Mouse (Mus musculus): ENCODE results near the gene Setd1a. TPM values are rescaled to one million over a fixed set of nuclear protein-coding genes. Genes with fewer than 3 reads are reported as not detected.

The Setd1a gene
- polyA plus RNA-seq, 1 experiment from 2014 or later = 25.5 TPM

- no peak overlapping the region for H3K4me2 ChIP-seq
- peaks cover 17% of the 10 kb centered on the region for H3K4me1 ChIP-seq
- no peak overlapping the region for H3K9ac ChIP-seq
- ATAC-seq (ENCODE audit: low FRiP score) = no peak
- H3K36me3 ChIP-seq (replicated peaks) = peaks cover 76% of the 10 kb centered on the region
- no peaks in the 10 kb centered on the region for H3K27me3 ChIP-seq
- 0 out of 2 replicates have a peak overlapping the region, but pooled peaks have one; percentile 4 for H3K4me3 ChIP-seq (replicated peaks)
- no peak overlapping the region for H3K27ac ChIP-seq
- WGBS = 88% methylated on average over 19 of the region's 19 CpGs
- H3K9me3 ChIP-seq = no peaks in the 10 kb centered on the region
Observed at GRCm38 (mm10) chr7:127750131-127751127, 26.0 kb upstream of the Setd1a start.

- Histone ChIP-seq H3K9ac (no peak overlapping the region), H3K4me2 (no peak overlapping the region), H3K4me1 (peaks cover 17% of the 10 kb centered on the region), H3K27ac (no peak overlapping the region), H3K9me3 (no peaks in the 10 kb centered on the region), H3K4me3 (replicated peaks) (no peak overlapping the region), H3K36me3 (replicated peaks) (peaks cover 88% of the 10 kb centered on the region), H3K27me3 (no peaks in the 10 kb centered on the region)
- ATAC-seq (ENCODE audit: low FRiP score) = no peak
- 92% methylated on average over 5 of the region's 5 CpGs for WGBS
Observed at GRCm38 (mm10) chr7:127751619-127752018, 24.9 kb upstream of the Setd1a start.

- Histone ChIP-seq H3K27ac (no peak overlapping the region), H3K4me2 (no peak overlapping the region), H3K27me3 (no peaks in the 10 kb centered on the region), H3K4me3 (replicated peaks) (no peak overlapping the region), H3K9ac (no peak overlapping the region), H3K4me1 (peaks cover 16% of the 10 kb centered on the region), H3K36me3 (replicated peaks) (peaks cover 92% of the 10 kb centered on the region), H3K9me3 (no peaks in the 10 kb centered on the region)
- ATAC-seq (ENCODE audit: low FRiP score) = no peak
- 95% methylated on average over 27 of the region's 27 CpGs for WGBS
Observed at GRCm38 (mm10) chr7:127752069-127752468, 24.4 kb upstream of the Setd1a start.

GRCm38 (mm10) chr7:127753158-127753557, 23.3 kb upstream of the Setd1a start:
- H3K27me3 ChIP-seq = no peaks in the 10 kb centered on the region
- no peaks in the 10 kb centered on the region for H3K9me3 ChIP-seq
- H3K9ac ChIP-seq = no peak overlapping the region
- no peak overlapping the region for H3K4me3 ChIP-seq (replicated peaks)
- ATAC-seq (ENCODE audit: low FRiP score) = no peak
- peaks cover 6% of the 10 kb centered on the region for H3K4me1 ChIP-seq
- H3K4me2 ChIP-seq = no peak overlapping the region
- peaks cover 100% of the 10 kb centered on the region for H3K36me3 ChIP-seq (replicated peaks)
- no peak overlapping the region for H3K27ac ChIP-seq
- WGBS = 72% methylated on average over 5 of the region's 5 CpGs

GRCm38 (mm10) chr7:127753741-127754140, 22.7 kb upstream of the Setd1a start:
- Histone ChIP-seq H3K36me3 (replicated peaks) (peaks cover 100% of the 10 kb centered on the region), H3K9ac (no peak overlapping the region), H3K4me3 (replicated peaks) (no peak overlapping the region), H3K27me3 (no peaks in the 10 kb centered on the region), H3K9me3 (no peaks in the 10 kb centered on the region), H3K4me1 (peaks cover 3% of the 10 kb centered on the region; the same call in 1 of the 2 replicates), H3K27ac (no peak overlapping the region), H3K4me2 (no peak overlapping the region)
- 92% methylated on average over 7 of the region's 7 CpGs for WGBS
- no peak for ATAC-seq (ENCODE audit: low FRiP score)

- H3K9me3 ChIP-seq = no peaks in the 10 kb centered on the region
- 79% methylated on average over 6 of the region's 6 CpGs for WGBS
- no peak for ATAC-seq (ENCODE audit: low FRiP score)
- H3K4me3 ChIP-seq (replicated peaks) = no peak overlapping the region
- no peaks in the 10 kb centered on the region; the same call in 1 of the 2 replicates for H3K4me1 ChIP-seq
- no peak overlapping the region for H3K4me2 ChIP-seq
- H3K36me3 ChIP-seq (replicated peaks) = peaks cover 85% of the 10 kb centered on the region
- H3K27me3 ChIP-seq = no peaks in the 10 kb centered on the region
- H3K27ac ChIP-seq = peak overlapping the region; percentile 5; the same call in 1 of the 2 replicates
- no peak overlapping the region for H3K9ac ChIP-seq
Observed at GRCm38 (mm10) chr7:127759716-127760115, 16.8 kb upstream of the Setd1a start.

- no peaks in the 10 kb centered on the region for H3K9me3 ChIP-seq
- no peak overlapping the region for H3K9ac ChIP-seq
- no peak for ATAC-seq (ENCODE audit: low FRiP score)
- H3K4me1 ChIP-seq = no peaks in the 10 kb centered on the region
- 96% methylated on average over 3 of the region's 3 CpGs for WGBS
- H3K4me3 ChIP-seq (replicated peaks) = no peak overlapping the region
- no peak overlapping the region for H3K4me2 ChIP-seq
- H3K27me3 ChIP-seq = no peaks in the 10 kb centered on the region
- peaks cover 85% of the 10 kb centered on the region for H3K36me3 ChIP-seq (replicated peaks)
- no peak overlapping the region for H3K27ac ChIP-seq
Observed at GRCm38 (mm10) chr7:127760478-127760877, 16.0 kb upstream of the Setd1a start.

- Histone ChIP-seq H3K4me2 (no peak overlapping the region), H3K27me3 (no peaks in the 10 kb centered on the region), H3K27ac (no peak overlapping the region), H3K36me3 (replicated peaks) (peaks cover 85% of the 10 kb centered on the region), H3K9me3 (no peaks in the 10 kb centered on the region), H3K9ac (no peak overlapping the region), H3K4me3 (replicated peaks) (no peak overlapping the region), H3K4me1 (no peaks in the 10 kb centered on the region)
- 52% methylated on average over 7 of the region's 7 CpGs for WGBS
- ATAC-seq (ENCODE audit: low FRiP score) = no peak
Observed at GRCm38 (mm10) chr7:127761026-127761425, 15.4 kb upstream of the Setd1a start.

GRCm38 (mm10) chr7:127763642-127764041, 12.8 kb upstream of the Setd1a start:
- H3K36me3 ChIP-seq (replicated peaks) = peaks cover 83% of the 10 kb centered on the region
- H3K27ac ChIP-seq = no peak overlapping the region
- no peak overlapping the region for H3K4me3 ChIP-seq (replicated peaks)
- no peak overlapping the region for H3K4me2 ChIP-seq
- 90% methylated on average over 4 of the region's 4 CpGs for whole genome bisulfite sequencing
- no peaks in the 10 kb centered on the region for H3K27me3 ChIP-seq
- ATAC-seq (ENCODE audit: low FRiP score) = no peak
- H3K4me1 ChIP-seq = peaks cover 7% of the 10 kb centered on the region
- no peak overlapping the region for H3K9ac ChIP-seq
- H3K9me3 ChIP-seq = no peaks in the 10 kb centered on the region

- no peak overlapping the region for H3K9ac ChIP-seq
- no peak overlapping the region for H3K4me2 ChIP-seq
- H3K4me3 ChIP-seq (replicated peaks) = no peak overlapping the region
- 93% methylated on average over 2 of the region's 2 CpGs for WGBS
- peaks cover 28% of the 10 kb centered on the region for H3K4me1 ChIP-seq
- no peaks in the 10 kb centered on the region for H3K9me3 ChIP-seq
- no peak overlapping the region for H3K27ac ChIP-seq
- H3K36me3 ChIP-seq (replicated peaks) = peaks cover 69% of the 10 kb centered on the region
- ATAC-seq (ENCODE audit: low FRiP score) = no peak
- H3K27me3 ChIP-seq = no peaks in the 10 kb centered on the region
Observed at GRCm38 (mm10) chr7:127765756-127766155, 10.7 kb upstream of the Setd1a start.

- no peaks in the 10 kb centered on the region for H3K9me3 ChIP-seq
- H3K4me3 ChIP-seq (replicated peaks) = no peak overlapping the region
- no peak overlapping the region for H3K27ac ChIP-seq
- H3K9ac ChIP-seq = no peak overlapping the region
- 89% methylated on average over 17 of the region's 17 CpGs for WGBS
- H3K36me3 ChIP-seq (replicated peaks) = peaks cover 61% of the 10 kb centered on the region
- no peak overlapping the region for H3K4me2 ChIP-seq
- no peaks in the 10 kb centered on the region for H3K27me3 ChIP-seq
- peaks cover 30% of the 10 kb centered on the region for H3K4me1 ChIP-seq
- no peak for ATAC-seq (ENCODE audit: low FRiP score)
Observed at GRCm38 (mm10) chr7:127766851-127767609, 9.4 kb upstream of the Setd1a start.

- H3K27me3 ChIP-seq = no peaks in the 10 kb centered on the region
- H3K4me1 ChIP-seq = peaks cover 30% of the 10 kb centered on the region
- H3K4me2 ChIP-seq = no peak overlapping the region
- 93% methylated on average over 19 of the region's 19 CpGs for WGBS
- peaks cover 55% of the 10 kb centered on the region for H3K36me3 ChIP-seq (replicated peaks)
- H3K27ac ChIP-seq = peak overlapping the region; percentile 66; the same call in 1 of the 2 replicates
- no peak overlapping the region for H3K4me3 ChIP-seq (replicated peaks)
- ATAC-seq (ENCODE audit: low FRiP score) = no peak
- H3K9ac ChIP-seq = no peak overlapping the region
- H3K9me3 ChIP-seq = no peaks in the 10 kb centered on the region
Observed at GRCm38 (mm10) chr7:127767671-127768345, 8.7 kb upstream of the Setd1a start.
